Mouse (Mus musculus) kidney, embryonic 15.5 days (tissue): ENCODE data around the gene Elavl3. TPM values are rescaled to one million over a fixed set of nuclear protein-coding genes. Genes with fewer than 3 reads are reported as not detected.

Experiments
- ATAC-seq: fragments of 200-750 bp; cut with Nextera tagmentation; replicated peaks from 2 replicates; pipeline ENCODE4 v1.8.0; 2017; ENCODE audit warnings: moderate TSS enrichment; ENCODE audit not compliant: low FRiP score
- H3K27ac ChIP-seq: fragments of 300-500 bp; sonication (generic); 2 replicates; pipeline ENCODE4 v1.5.1; 2015; ENCODE audit warnings: mild to moderate bottlenecking, inconsistent platforms
- H3K27me3 ChIP-seq: fragments of 300-500 bp; sonication (generic); 2 replicates; pipeline ENCODE4 v1.6.1; 2015; ENCODE audit warnings: inconsistent platforms
- H3K36me3 ChIP-seq: fragments of 300-500 bp; sonication (generic); 2 replicates; pipeline ENCODE4 v1.6.1; 2015; ENCODE audit warnings: inconsistent platforms
- H3K4me1 ChIP-seq: fragments of 300-500 bp; sonication (generic); 2 replicates; pipeline ENCODE4 v1.6.1; 2015; ENCODE audit warnings: inconsistent platforms
- H3K4me2 ChIP-seq: fragments of 300-500 bp; sonication (generic); 2 replicates; pipeline ENCODE4 v1.6.1; 2015; ENCODE audit warnings: moderate library complexity, mild to moderate bottlenecking, inconsistent platforms
- H3K4me3 ChIP-seq: fragments of 300-500 bp; sonication (generic); replicated peaks from 2 replicates; pipeline ENCODE4 v1.5.1; 2015; ENCODE audit warnings: mild to moderate bottlenecking, inconsistent platforms
- H3K9ac ChIP-seq: fragments of 300-500 bp; sonication (generic); 2 replicates; pipeline ENCODE4 v1.6.1; 2015; ENCODE audit warnings: mild to moderate bottlenecking, inconsistent platforms
- H3K9me3 ChIP-seq: fragments of 300-500 bp; sonication (generic); replicated peaks from 2 replicates; pipeline ENCODE4 v1.6.1; 2016; ENCODE audit warnings: inconsistent platforms
- WGBS: fragments of 180-500 bp; shearing (Covaris S2); methylation state at CpG from one replicate; pipeline ENCODE4 v1.1.7; 2015; ENCODE audit warnings: mixed read lengths; 5-methylcytosine and 5-hydroxymethylcytosine counted together
- polyA plus RNA-seq: library from polyadenylated mRNA; unstranded; fragments of >200 nt; fragmentation: Nextera tagmentation; extraction: Ambion mirVana; gene quantifications from 2 replicates; pipeline ENCODE4 v1.2.1, GENCODE M21; 2015

Elavl3 gene
- polyA plus RNA-seq, 1 experiment from 2014 or later: 1.1 TPM

DNA sequence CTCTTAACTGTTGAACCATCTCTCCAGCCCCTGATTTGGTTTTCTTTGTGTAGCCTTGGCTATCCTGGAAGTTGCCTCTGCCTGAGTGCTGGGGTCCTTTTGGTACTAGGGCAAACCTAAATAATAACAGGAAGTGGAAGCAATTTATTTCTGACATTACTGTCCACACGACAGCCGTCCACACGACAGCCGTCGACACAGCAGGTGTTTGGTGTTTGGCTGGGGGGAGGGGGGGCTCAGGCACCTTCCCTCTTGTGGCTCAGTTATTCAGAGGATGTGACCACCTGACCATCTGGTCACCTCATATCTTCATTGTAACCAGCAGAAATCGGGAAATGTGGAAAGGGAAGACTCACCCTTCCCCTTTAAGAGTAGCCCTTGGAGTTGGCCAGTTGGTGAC is 82.9 kb downstream of the Elavl3 start:
- Histone ChIP-seq H3K27me3 (0 out of 2 replicates have a peak, but pooled peaks cover 5% of the 10 kb centered on the region), H3K4me3 (no peak overlapping the region), H3K4me1 (peaks cover 1% of the 10 kb centered on the region; the same call in 1 of the 2 replicates), H3K4me2 (no peak overlapping the region), H3K27ac (no peak overlapping the region), H3K9me3 (no peaks in the 10 kb centered on the region), H3K9ac (no peak overlapping the region), H3K36me3 (peaks cover 14% of the 10 kb centered on the region)
- 44% methylated on average over 6 of the region's 6 CpGs for WGBS
- no peak for ATAC-seq

Other genes starting within 250 kb of the Elavl3 start
- 4.3 and 4.9 TPM in 2 replicates for gene Angptl8, start 216.5 kb downstream of the Elavl3 start, polyA plus RNA-seq
- 36.8 and 46.3 TPM in 2 replicates for gene Dock6, start 199.4 kb downstream of the Elavl3 start, polyA plus RNA-seq
- gene Rab3d, start 133.8 kb downstream of the Elavl3 start, polyA plus RNA-seq: 11.0 and 11.3 TPM in 2 replicates
- gene Ccdc159, start 124.6 kb downstream of the Elavl3 start, polyA plus RNA-seq: 5.5 and 5.9 TPM in 2 replicates
- 59.2 and 61.0 TPM in 2 replicates for gene Tmem205, start 124.5 kb downstream of the Elavl3 start, polyA plus RNA-seq
- gene Plppr2, start 115.0 kb downstream of the Elavl3 start, polyA plus RNA-seq: 7.9 and 11.3 TPM in 2 replicates
- 7.9 and 12.6 TPM in 2 replicates for gene Swsap1, start 96.3 kb downstream of the Elavl3 start, polyA plus RNA-seq
- gene Epor, start 88.5 kb downstream of the Elavl3 start, polyA plus RNA-seq: 12.1 and 15.2 TPM in 2 replicates
- gene Rgl3, start 62.6 kb downstream of the Elavl3 start, polyA plus RNA-seq: 23.7 and 24.5 TPM in 2 replicates
- 1.6 TPM in 2 replicates for gene Ccdc151, start 49.4 kb downstream of the Elavl3 start, polyA plus RNA-seq
- gene Prkcsh, start 49.2 kb downstream of the Elavl3 start, polyA plus RNA-seq: 137 and 140 TPM in 2 replicates
- gene Gm49318, start 19.2 kb upstream of the Elavl3 start, polyA plus RNA-seq: not detected in 2 replicates
- gene Zfp653, start 19.4 kb upstream of the Elavl3 start, polyA plus RNA-seq: 11.7 and 14.0 TPM in 2 replicates
- 43.1 and 49.4 TPM in 2 replicates for gene Ecsit, start 33.4 kb upstream of the Elavl3 start, polyA plus RNA-seq
- gene Cnn1, start 47.2 kb upstream of the Elavl3 start, polyA plus RNA-seq: 11.1 and 40.8 TPM in 2 replicates
- gene Elof1, start 65.1 kb upstream of the Elavl3 start, polyA plus RNA-seq: 193 and 194 TPM in 2 replicates
- 7.3 and 23.2 TPM in 2 replicates for gene Acp5, start 83.7 kb upstream of the Elavl3 start, polyA plus RNA-seq
- gene Pigyl, start 104.8 kb upstream of the Elavl3 start, polyA plus RNA-seq: 70.0 and 73.1 TPM in 2 replicates
- 0.31 and 0.55 TPM in 2 replicates for gene Zfp872, start 136.1 kb upstream of the Elavl3 start, polyA plus RNA-seq
- 20.7 and 20.9 TPM in 2 replicates for gene Zfp809, start 173.7 kb upstream of the Elavl3 start, polyA plus RNA-seq
- gene Zfp599, start 207.9 kb upstream of the Elavl3 start, polyA plus RNA-seq: 4.9 and 5.0 TPM in 2 replicates